Mouse (Mus musculus): ENCODE results near the gene Dtymk.
"Not testable (repeated sequence)": the region's sequence is repeated elsewhere in the genome, so short reads cannot be mapped to it uniquely, and the experiment has no call there.

The Dtymk gene

DNA sequence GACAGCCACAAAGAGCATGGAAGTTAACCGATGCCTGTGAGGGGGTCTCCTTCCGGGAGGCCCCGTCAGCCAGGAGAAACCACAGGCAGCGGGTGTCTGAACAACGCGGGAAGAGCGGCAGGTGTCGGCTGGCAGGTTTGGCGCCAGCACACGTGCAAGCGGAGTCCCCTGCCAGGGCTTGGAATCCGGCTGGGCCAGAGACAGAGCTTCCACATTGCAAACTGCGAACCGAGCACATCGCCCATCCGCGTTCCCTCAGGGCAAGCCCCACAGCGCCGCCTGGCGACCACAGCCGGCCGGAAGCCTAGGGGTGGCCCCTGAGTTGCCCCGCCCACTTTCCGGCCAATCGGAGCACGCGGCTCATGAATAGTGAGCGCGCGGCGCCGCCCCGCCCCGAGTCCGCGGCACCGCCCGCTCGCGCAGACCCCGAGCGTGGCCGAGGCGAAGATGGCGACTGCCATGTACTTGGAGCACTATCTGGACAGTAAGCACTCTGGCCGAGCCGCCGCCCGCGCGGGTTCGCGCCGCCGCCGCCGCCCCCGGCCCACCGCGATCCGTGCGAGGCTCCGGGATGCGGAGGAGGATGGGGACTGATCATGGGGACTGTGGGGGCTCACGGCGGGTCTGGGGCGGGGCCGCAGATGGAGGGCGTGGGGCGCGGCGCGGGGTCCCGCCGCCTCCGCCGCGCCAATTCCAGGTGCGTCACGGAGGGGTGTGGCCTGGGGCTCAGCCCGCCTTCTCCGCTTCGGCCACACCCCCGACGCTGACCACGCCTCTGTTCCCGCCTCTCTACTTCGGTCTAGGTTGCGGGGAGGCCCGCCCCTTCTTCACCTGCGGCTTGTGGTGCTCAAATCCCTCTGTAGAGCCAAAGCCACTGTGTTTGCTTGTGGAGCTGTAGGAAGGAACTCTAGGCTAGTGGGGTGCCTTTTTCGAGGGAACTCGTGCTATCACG lies 2.1 kb upstream of the Dtymk start, which contains the start of gene Ing5:
Gene Ing5, plus strand, starts transcription at position 410 of the 952 bp plus-strand sequence.
- DNase-seq, result peak; percentile 100

DNA sequence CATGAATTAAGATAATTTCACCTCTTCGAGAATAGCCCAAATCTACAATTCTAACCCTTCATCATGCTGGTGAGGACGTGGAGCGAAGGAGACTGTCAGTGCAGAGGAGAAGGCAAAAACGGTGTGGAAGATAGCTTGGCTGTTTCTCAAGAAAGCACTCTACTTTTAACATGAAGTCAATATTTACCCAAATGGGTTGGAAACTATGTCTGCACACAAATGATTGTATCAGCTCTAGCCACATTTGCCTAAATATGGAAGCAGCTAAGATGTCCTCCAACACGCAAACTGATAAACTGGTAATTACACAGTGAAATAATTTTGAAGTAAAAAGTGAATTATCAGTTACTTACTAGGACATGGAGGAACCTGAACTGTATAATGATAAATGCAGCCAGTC lies 1.0 kb upstream of the Dtymk start:
- no peak for DNase-seq

- DNase-seq, result peak; percentile 24 to 41
Measured at GRCm38 (mm10) chr1:93800670-93801503, 847 bp downstream of the Dtymk start.

DNA sequence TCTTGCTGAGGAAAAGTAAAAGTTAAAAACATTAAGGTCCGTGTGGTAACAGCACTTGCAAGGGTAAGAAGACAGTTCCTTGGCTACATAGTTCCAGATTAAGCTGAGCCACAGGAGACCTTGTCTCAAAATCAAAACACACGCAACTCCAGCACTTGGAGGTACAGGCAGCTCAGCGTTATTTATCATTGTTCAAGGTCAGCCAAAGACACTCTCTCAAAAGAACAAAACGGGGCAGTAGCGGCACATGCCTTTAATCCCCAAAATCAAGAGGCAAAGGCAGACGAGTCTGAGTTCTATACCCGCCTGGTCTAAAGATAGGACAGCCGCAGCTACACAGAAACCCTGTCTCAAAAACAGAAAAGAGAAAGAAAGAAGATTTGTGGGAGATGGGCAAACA lies 5.8 kb downstream of the Dtymk start:
- DNase-seq, result no peak

GRCm38 (mm10) chr1:93794526-93794925 lies 7.2 kb downstream of the Dtymk start:
- no peak for DNase-seq

DNA sequence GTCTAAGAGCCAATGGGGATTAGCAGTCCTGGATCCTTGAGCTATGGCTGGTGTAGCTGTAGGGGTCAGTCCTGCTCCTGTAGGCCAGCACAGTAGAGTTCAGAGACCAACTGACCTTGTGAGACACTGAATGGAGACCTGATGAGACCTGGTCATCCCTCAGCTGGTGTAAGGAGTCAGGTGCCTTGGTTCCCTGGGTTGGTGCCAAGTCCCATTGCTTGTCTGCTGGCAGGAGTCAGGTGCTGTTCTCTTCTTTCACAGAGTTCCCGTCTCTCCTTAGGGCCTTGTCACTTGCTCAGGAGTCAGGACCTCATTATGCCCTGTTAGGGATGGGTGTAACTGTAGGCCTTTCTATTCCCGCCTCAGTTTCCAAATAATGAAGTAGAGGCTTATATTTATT lies 14.8 kb downstream of the Dtymk start:
- peak; percentile 35 to 49 for DNase-seq

- DNase-seq, result no peak
Measured at GRCm38 (mm10) chr1:93776686-93777085, 25.0 kb downstream of the Dtymk start.

GRCm38 (mm10) chr1:93769901-93770300 lies 31.8 kb downstream of the Dtymk start:
- no peak for DNase-seq

DNA sequence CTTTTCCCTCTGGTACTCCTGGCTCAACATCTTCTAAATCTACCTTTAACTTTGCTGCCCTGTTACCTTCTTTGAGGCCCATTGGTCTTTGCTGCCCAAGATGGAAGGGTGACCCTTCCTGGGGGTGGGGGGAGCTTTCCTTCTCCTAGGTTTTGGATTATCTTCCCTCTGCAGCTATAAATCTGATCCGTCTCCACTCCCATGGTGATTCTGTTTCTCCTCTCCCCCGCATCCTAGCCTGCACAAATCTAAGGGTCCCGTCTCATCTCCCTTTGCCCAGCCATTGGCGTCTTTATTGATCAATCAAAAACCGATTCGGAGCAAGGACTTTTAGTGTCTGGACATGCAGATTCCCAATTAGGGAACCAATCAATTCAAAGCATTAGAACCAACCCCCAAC lies 34.1 kb downstream of the Dtymk start:
- no peak for DNase-seq

DNA sequence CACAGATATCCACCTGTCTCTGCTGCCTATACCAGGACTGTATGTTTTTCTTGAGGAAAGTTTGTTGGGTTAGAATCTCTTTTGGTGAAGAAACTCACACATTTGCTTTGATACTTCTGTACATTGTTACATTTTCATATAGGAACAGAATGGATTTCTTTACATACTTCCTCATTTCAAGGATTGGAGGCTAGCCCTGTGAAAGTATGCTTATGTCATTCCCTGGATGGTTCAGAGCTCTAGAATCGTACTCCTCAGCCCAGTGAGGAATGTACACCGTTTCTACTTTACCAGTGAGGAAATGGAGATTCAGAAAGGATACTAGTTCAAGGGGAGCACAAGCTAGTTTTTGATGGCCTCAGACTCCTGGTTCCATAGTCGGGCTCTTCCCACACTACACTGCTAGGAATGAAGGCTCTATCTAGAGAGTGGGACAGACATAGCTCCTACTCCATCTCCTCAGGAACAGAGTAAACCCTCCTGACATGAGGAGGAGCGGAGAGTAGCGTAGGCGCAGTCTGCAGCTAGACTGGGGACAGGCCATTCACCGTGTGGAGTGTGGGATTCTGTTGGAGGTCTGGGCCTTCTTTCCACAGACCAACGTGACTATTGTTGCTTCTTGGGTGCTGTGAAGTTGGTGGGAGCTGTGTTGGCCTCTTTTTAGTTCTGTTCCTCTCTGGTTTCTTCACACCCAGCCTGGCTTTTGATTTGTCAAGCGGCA lies 36.7 kb downstream of the Dtymk start:
- DNase-seq, result no peak

GRCm38 (mm10) chr1:93763531-93763930 lies 38.2 kb downstream of the Dtymk start:
- DNase-seq, result not testable (repeated sequence)

- DNase-seq, result no peak
Measured at GRCm38 (mm10) chr1:93760076-93760475, 41.7 kb downstream of the Dtymk start.

GRCm38 (mm10) chr1:93756154-93756553 lies 45.6 kb downstream of the Dtymk start:
- DNase-seq, result no peak

DNA sequence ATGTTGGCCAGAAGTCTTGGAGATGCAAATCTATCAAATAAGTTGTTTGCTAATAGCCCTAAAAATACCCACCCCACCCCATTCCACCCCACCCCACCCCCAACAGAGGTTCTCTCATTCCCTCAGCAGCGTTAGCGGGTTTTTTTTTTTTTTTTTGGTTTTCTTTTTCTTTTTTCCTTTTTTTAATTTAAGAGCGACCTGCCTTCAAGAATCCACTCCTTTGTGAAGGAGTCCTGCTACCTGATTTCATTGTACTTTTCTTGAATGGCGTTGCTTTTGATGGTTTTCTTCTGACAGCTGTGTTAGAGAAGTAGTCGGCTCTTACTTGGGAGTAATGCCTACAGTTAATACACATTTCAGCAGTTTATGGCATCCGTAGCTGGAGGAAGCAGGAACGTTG lies 46.1 kb downstream of the Dtymk start:
- no peak for DNase-seq

GRCm38 (mm10) chr1:93755291-93755610 lies 46.5 kb downstream of the Dtymk start:
- no peak for DNase-seq

DNA sequence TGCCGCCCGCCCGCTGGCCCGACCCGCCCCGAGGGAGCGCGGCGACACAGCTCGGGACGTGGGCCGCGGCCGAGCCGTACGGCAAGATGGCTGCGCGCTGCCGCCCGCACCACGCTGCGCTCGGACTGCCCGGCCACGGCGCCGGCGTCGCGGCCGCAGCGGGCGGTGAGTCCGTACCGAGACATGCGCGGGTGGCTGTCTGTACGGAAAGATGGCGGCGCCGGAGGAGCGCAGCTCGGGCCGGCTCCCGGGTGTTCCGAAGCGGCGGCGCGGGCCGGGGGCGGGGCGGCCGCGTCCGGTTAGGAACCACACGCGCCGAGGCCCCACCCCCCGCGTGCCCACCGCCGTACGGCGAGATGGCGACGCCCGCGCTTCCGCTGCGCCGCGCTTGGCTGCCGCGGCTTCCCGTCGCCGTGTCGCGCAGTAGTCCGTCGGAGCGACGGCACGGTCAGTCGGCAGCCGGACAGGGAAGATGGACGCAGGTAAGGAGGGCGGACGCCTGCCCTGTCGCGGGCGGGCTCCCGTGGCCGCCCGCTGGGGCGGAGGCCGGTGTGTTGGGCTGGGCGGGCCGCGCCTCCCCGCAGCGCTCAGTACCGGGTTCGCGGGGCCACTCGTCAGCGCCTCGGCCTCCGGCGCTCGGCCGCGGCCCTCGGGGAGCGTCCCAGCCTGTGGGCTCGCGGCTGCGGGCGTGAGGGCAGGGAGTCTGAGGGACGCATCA lies 47.0 kb downstream of the Dtymk start, which contains the start of gene Thap4:
Gene Thap4, minus strand, starts transcription at position 292 of the 718 bp plus-strand sequence.
- peak; percentile 93 to 94 for DNase-seq

DNA sequence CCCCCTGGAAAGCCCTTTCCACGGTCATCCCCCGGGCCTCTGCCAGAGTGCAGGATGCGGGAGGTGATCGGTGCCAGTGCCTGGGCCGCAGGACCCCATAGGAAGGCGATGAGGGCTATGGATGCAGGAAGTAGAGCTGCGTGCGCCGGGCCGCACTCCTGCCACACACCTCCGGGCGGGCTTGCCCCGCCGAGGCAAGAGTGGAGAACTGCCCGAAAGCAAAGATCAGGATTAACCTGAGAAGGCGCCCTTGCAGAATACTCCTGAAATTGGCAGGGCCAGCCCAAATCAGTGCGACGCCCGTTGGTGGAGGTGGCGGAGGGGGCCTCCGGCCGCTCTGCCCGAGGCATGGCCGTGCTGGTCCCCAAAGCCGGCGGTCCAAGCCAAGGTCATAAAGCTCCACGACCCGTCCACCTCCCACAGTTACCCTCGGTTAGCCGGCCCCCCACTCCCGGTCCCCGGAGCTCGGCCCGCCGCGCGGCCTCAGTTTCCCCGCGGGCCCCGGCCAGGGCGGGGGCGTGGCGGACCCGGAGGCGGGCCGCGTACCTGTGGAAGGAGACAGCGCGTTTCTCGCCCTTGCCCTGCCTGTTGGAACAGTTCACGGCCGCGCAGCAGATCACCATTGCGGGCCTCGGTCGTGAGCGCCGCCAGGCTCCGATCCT lies 47.7 kb downstream of the Dtymk start:
- DNase-seq, result peak in 1 of 2 experiments; percentile 44

DNA sequence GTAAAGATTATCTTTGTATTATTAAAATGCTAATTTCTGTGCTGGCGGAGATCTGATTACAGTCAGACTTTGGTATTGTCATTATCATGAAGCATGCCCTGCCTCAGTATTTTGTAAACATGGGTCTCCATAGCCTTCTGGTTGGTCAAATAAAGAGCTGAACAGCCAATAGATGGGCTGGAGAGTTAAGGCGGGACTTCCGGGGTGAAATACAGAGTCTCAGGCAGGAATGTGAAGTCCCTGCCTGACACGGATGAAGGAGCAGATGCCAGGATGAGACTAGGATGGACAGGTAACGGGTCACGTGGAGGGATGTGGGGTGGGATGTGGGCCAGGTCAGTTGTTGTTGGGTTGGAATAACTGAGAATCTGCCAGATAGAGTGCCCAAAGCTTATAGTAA lies 50.4 kb downstream of the Dtymk start, which contains the start of gene Atg4b:
Gene Atg4b, plus strand, starts transcription at position 211 of the 400 bp plus-strand sequence.
- no peak for DNase-seq

GRCm38 (mm10) chr1:93748539-93748938 lies 53.2 kb downstream of the Dtymk start:
- no peak for DNase-seq

GRCm38 (mm10) chr1:93746179-93746578 lies 55.6 kb downstream of the Dtymk start:
- no peak for DNase-seq

- DNase-seq, result no peak
Measured at GRCm38 (mm10) chr1:93742910-93743309, 58.8 kb downstream of the Dtymk start.

Data from cerebellum, postnatal 14 days (tissue).